Mouse (Mus musculus) midbrain, embryonic 15.5 days (tissue): Measurements from ENCODE around the gene Rnf8. TPM values are rescaled to one million over a fixed set of nuclear protein-coding genes. Genes with fewer than 3 reads are reported as not detected.

Experiments
- ATAC-seq: fragments of 200-750 bp; cut with Nextera tagmentation; replicated peaks from 2 replicates; pipeline ENCODE4 v1.8.0; 2017; ENCODE audit warnings: moderate TSS enrichment
- H3K27ac ChIP-seq: fragments of 300-500 bp; sonication (generic); 2 replicates; pipeline ENCODE4 v1.5.1; 2015; ENCODE audit warnings: mild to moderate bottlenecking, inconsistent platforms
- H3K27me3 ChIP-seq: fragments of 300-500 bp; sonication (generic); replicated peaks from 2 replicates; pipeline ENCODE4 v1.6.1; 2015; ENCODE audit warnings: inconsistent platforms
- H3K36me3 ChIP-seq: fragments of 300-500 bp; sonication (generic); replicated peaks from 2 replicates; pipeline ENCODE4 v1.6.1; 2015; ENCODE audit warnings: inconsistent platforms
- H3K4me1 ChIP-seq: fragments of 300-500 bp; sonication (generic); 2 replicates; pipeline ENCODE4 v1.6.1; 2015; ENCODE audit warnings: inconsistent platforms
- H3K4me2 ChIP-seq: fragments of 300-500 bp; sonication (generic); 2 replicates; pipeline ENCODE4 v1.6.1; 2015; ENCODE audit warnings: inconsistent platforms, mild to moderate bottlenecking, moderate library complexity
- H3K4me3 ChIP-seq: fragments of 300-500 bp; sonication (generic); 2 replicates; pipeline ENCODE4 v1.5.1; 2015; ENCODE audit warnings: mild to moderate bottlenecking, inconsistent platforms
- H3K9ac ChIP-seq: fragments of 300-500 bp; sonication (generic); 2 replicates; pipeline ENCODE4 v1.6.1; 2015; ENCODE audit warnings: mild to moderate bottlenecking, inconsistent platforms
- H3K9me3 ChIP-seq: fragments of 300-500 bp; sonication (generic); 2 replicates; pipeline ENCODE4 v1.6.1; 2016; ENCODE audit warnings: inconsistent platforms
- WGBS: fragments of 180-500 bp; shearing (Covaris S2); methylation state at CpG from one replicate; pipeline ENCODE4 v1.1.7; 2015; ENCODE audit warnings: mixed read lengths; 5-methylcytosine and 5-hydroxymethylcytosine counted together
- microRNA-seq: library from miRNA; unstranded; fragments of <30 nt; microRNA quantifications from one replicate; pipeline ENCODE4, GENCODE M21; 2016
- polyA plus RNA-seq: library from polyadenylated mRNA; unstranded; fragments of >200 nt; fragmentation: Nextera tagmentation; extraction: Ambion mirVana; gene quantifications from 2 replicates; pipeline ENCODE4 v1.2.1, GENCODE M21; 2015

Gene Rnf8
- polyA plus RNA-seq, 1 experiment from 2014 or later, result 85.6 TPM

DNA sequence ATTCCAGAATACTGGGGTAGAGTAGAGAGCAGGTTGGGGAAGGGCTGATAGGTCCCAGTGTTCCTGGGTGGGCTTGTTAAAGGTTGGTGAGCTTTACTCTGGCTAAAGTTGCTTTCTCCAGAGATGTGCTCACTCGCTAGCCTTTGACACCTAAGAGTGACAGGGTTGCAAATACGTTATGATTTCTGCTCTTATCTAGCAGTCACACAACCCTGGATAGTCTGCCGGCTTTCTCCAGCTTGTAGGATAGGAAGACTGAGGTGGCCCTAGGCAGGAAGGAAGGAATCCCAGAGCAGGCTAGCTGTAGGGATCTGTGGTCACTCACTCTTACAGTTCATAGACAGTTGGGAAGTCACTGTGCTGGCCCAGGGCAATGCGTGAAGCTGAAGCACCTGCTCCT is 69.7 kb downstream of the Rnf8 start:
- H3K9me3 ChIP-seq, result no peaks in the 10 kb centered on the region
- H3K9ac ChIP-seq, result no peak overlapping the region
- no peak overlapping the region for H3K4me2 ChIP-seq
- no peak overlapping the region for H3K27ac ChIP-seq
- peaks cover 11% of the 10 kb centered on the region; the same call in 1 of the 2 replicates for H3K4me1 ChIP-seq
- ATAC-seq, result no peak
- H3K4me3 ChIP-seq, result no peak overlapping the region
- H3K27me3 ChIP-seq, result no peaks in the 10 kb centered on the region
- peaks cover 23% of the 10 kb centered on the region for H3K36me3 ChIP-seq
- WGBS, result 92% methylated on average over 4 of the region's 4 CpGs

- Histone ChIP-seq H3K9me3 (no peaks in the 10 kb centered on the region), H3K9ac (no peak overlapping the region), H3K4me2 (no peak overlapping the region), H3K36me3 (peaks cover 33% of the 10 kb centered on the region), H3K27me3 (no peaks in the 10 kb centered on the region), H3K27ac (no peak overlapping the region), H3K4me3 (no peak overlapping the region), H3K4me1 (no peaks in the 10 kb centered on the region)
- ATAC-seq, result no peak
- 96% methylated on average over 5 of the region's 5 CpGs for WGBS
Measured at GRCm38 (mm10) chr17:29686771-29687170, 72.2 kb downstream of the Rnf8 start.

GRCm38 (mm10) chr17:29687373-29687772 is 72.8 kb downstream of the Rnf8 start:
- WGBS, result 73% methylated on average over 6 of the region's 6 CpGs
- Histone ChIP-seq H3K4me1 (no peaks in the 10 kb centered on the region), H3K4me2 (no peak overlapping the region), H3K4me3 (no peak overlapping the region), H3K27ac (no peak overlapping the region), H3K27me3 (no peaks in the 10 kb centered on the region), H3K9me3 (no peaks in the 10 kb centered on the region), H3K9ac (no peak overlapping the region), H3K36me3 (peaks cover 29% of the 10 kb centered on the region)
- no peak for ATAC-seq

DNA sequence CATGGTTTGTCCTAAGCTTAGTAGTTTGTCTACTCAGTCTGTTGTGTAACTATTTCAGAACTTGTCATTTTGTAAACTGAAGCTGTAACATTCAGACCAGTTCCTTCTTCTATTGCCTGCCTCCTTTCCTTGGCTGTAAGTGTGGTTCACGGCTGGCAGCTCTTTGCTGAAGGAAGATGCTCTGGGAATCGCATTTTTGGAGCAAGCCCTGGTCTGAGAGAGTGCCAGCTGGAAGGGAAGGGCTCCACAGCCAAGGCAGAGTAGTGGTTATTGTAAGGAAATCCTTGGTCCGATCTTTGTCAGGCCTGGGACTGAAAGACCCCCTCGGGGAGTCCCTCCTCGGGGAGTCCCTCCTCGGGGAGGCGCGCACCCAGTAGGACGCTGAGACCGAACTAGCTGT is 74.0 kb downstream of the Rnf8 start:
- Histone ChIP-seq H3K9me3 (no peaks in the 10 kb centered on the region), H3K4me2 (no peak overlapping the region), H3K27me3 (no peaks in the 10 kb centered on the region), H3K9ac (no peak overlapping the region), H3K27ac (no peak overlapping the region), H3K36me3 (peaks cover 23% of the 10 kb centered on the region), H3K4me3 (no peak overlapping the region), H3K4me1 (no peaks in the 10 kb centered on the region)
- ATAC-seq, result no peak
- WGBS, result 95% methylated on average over 10 of the region's 10 CpGs

DNA sequence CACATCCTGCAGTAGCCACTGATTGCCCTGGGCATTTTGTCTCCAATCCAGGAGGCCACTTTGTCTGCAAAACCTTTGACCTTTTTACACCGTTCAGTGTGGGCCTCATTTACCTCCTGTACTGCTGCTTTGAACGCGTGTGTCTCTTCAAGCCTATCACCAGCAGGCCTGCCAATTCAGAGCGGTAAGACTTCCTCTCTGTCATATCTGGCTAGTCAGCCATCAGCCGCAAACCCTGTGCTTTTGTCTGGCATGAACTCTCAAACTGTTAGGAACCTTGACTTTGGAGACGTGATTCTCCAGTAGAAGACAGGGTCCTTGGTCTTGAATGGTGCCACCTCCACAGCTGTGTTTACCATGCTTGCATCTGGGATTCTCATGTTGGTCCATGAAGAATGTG is 75.7 kb downstream of the Rnf8 start:
- Histone ChIP-seq H3K36me3 (peaks cover 23% of the 10 kb centered on the region; the same call in 1 of the 2 replicates), H3K27me3 (no peaks in the 10 kb centered on the region)
- 86% methylated on average over 6 of the region's 6 CpGs for WGBS

DNA sequence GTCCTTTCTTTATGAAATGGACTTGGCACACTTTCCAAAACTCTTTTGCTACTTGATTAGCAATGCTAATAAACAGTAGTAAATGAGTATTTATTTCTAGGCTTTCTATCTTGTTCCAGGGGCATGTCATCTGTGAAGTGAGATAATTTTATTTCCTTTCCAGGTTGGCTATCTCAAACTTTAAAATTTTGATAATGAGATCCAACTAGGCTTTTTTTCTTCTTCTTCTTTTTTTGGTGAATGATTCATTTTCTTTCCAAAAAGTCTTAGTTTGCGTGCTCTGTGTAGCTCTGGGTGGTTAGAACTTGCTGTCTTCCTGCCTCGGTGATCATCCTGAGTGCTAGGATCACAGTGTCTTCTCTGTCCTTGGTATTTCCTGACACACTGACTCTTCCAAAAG is 78.2 kb downstream of the Rnf8 start:
- Histone ChIP-seq H3K4me1 (no peaks in the 10 kb centered on the region), H3K27me3 (no peaks in the 10 kb centered on the region), H3K27ac (no peak overlapping the region), H3K4me3 (no peak overlapping the region), H3K9me3 (no peaks in the 10 kb centered on the region), H3K4me2 (no peak overlapping the region), H3K36me3 (peaks cover 35% of the 10 kb centered on the region; the same call in 1 of the 2 replicates), H3K9ac (no peak overlapping the region)
- ATAC-seq, result no peak
- WGBS, result 92% methylated on average over 2 of the region's 2 CpGs

More for the DNA sequence above, 75.7 kb downstream of the Rnf8 start:
- no peak overlapping the region for H3K4me3 ChIP-seq
- H3K4me2 ChIP-seq, result no peak overlapping the region
- no peak for ATAC-seq
- no peaks in the 10 kb centered on the region for H3K9me3 ChIP-seq
- no peak overlapping the region for H3K9ac ChIP-seq
- H3K4me1 ChIP-seq, result no peaks in the 10 kb centered on the region
- H3K27ac ChIP-seq, result no peak overlapping the region

DNA sequence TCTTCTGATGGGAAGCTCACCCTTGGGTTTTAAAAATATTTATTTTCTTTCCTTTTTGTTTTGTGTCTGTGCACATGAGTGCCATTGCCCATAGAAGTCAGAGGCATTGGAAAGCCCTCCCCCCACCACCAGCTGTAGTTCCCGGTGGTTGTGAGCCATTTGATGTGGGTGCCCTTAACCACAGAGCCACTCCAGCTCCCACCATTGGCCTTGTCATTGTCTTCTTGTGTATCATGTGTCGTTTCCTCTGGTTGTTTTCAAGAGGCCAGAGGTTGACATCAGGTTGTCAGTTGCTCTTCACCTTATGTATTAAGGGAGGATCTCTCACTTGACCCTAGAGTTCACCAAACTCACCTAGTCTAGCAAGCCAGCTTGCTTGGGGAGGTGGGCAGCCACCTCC is 79.0 kb downstream of the Rnf8 start:
- H3K9me3 ChIP-seq, result no peaks in the 10 kb centered on the region
- H3K4me2 ChIP-seq, result no peak overlapping the region
- H3K27ac ChIP-seq, result no peak overlapping the region
- ATAC-seq, result no peak
- no peak overlapping the region for H3K9ac ChIP-seq
- 79% methylated on average over 2 of the region's 2 CpGs for WGBS
- no peak overlapping the region for H3K4me3 ChIP-seq
- peaks cover 36% of the 10 kb centered on the region; the same call in 1 of the 2 replicates for H3K36me3 ChIP-seq
- H3K4me1 ChIP-seq, result no peaks in the 10 kb centered on the region
- H3K27me3 ChIP-seq, result no peaks in the 10 kb centered on the region

- Histone ChIP-seq H3K27ac (no peak overlapping the region), H3K9ac (no peak overlapping the region), H3K9me3 (no peaks in the 10 kb centered on the region), H3K4me1 (no peaks in the 10 kb centered on the region), H3K4me3 (no peak overlapping the region), H3K27me3 (no peaks in the 10 kb centered on the region), H3K4me2 (no peak overlapping the region), H3K36me3 (peaks cover 40% of the 10 kb centered on the region)
- WGBS, result 82% methylated on average over 4 of the region's 4 CpGs
- ATAC-seq, result no peak
Measured at GRCm38 (mm10) chr17:29694516-29694915, 79.9 kb downstream of the Rnf8 start.

Small RNAs within 50 kb of the gene (microRNA-seq; reads per million reads assigned to microRNA genes)
- gene Mir7667, result not detected

Other genes starting within 250 kb of the Rnf8 start
- gene Pim1, start 124.0 kb upstream of the Rnf8 start, polyA plus RNA-seq, result 10.3 and 10.9 TPM in 2 replicates
- not detected in 2 replicates for gene Gm17657, start 65.2 kb upstream of the Rnf8 start, polyA plus RNA-seq
- gene Tbc1d22b, start 65.0 kb upstream of the Rnf8 start, polyA plus RNA-seq, result 29.9 and 31.0 TPM in 2 replicates
- gene Tmem217, start 62.4 kb upstream of the Rnf8 start, polyA plus RNA-seq, result 1.5 and 1.7 TPM in 2 replicates
- 1.8 and 2.2 TPM in 2 replicates for gene Gm28043, start 86 bp downstream of the Rnf8 start, polyA plus RNA-seq
- 109 and 116 TPM in 2 replicates for gene Cmtr1, start 45.8 kb downstream of the Rnf8 start, polyA plus RNA-seq
- 9.3 and 10.4 TPM in 2 replicates for gene Ccdc167, start 102.3 kb downstream of the Rnf8 start, polyA plus RNA-seq